Mouse (Mus musculus): ENCODE results near the gene Dll1. TPM values are rescaled to one million over a fixed set of nuclear protein-coding genes. Genes with fewer than 3 reads are reported as not detected.
A peak's percentile ranks its signal among the peaks of the same experiment; 100 is the strongest.

Dll1 gene
- polyA plus RNA-seq, 1 experiment from 2014 or later: 83.5 TPM

GRCm38 (mm10) chr17:15354006-15354405 is 22.7 kb downstream of the Dll1 start:
- 88% methylated on average over 2 of the region's 2 CpGs for WGBS
- no peak for ATAC-seq (ENCODE audit: low FRiP score, low read depth)

GRCm38 (mm10) chr17:15352869-15353610 is 23.6 kb downstream of the Dll1 start:
- no peaks in the 10 kb centered on the region for H3K9me3 ChIP-seq
- 77% methylated on average over 10 of the region's 10 CpGs for WGBS
- H3K4me2 ChIP-seq (replicated peaks): no peak overlapping the region

More at GRCm38 (mm10) chr17:15354006-15354405, 22.7 kb downstream of the Dll1 start:
- Histone ChIP-seq H3K36me3 (no peaks in the 10 kb centered on the region), H3K27ac (replicated peaks) (no peak overlapping the region), H3K4me2 (replicated peaks) (no peak overlapping the region), H3K27me3 (0 out of 2 replicates have a peak, but pooled peaks cover 3% of the 10 kb centered on the region), H3K4me1 (no peaks in the 10 kb centered on the region), H3K9me3 (no peaks in the 10 kb centered on the region), H3K9ac (replicated peaks) (no peak overlapping the region), H3K4me3 (no peak overlapping the region)

DNA sequence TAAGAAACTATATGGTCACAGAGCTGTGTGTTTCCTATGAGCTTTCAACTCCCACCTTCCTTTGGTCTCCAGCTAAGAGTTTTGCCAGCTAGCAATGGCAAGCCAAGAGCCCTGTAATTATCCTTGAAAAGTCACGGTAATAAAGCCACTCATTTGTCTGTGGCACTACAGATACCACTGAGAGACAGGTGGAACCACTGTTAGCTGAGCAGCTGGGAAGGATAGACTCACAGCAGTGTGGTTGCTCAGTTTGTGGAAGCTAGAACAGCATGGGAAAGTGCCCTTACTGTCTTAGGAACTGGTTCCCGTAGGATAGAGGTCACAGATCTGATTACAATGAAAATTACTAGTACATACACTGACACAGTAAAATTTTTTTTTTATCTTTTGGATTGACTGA is 26.5 kb downstream of the Dll1 start:
- no peak overlapping the region for H3K4me3 ChIP-seq
- ATAC-seq (ENCODE audit: low FRiP score, low read depth): no peak
- no peaks in the 10 kb centered on the region for H3K9me3 ChIP-seq
- H3K4me2 ChIP-seq (replicated peaks): no peak overlapping the region
- no peak overlapping the region for H3K27ac ChIP-seq (replicated peaks)
- WGBS: 81% methylated on average over 2 of the region's 2 CpGs
- H3K9ac ChIP-seq (replicated peaks): no peak overlapping the region
- no peaks in the 10 kb centered on the region for H3K4me1 ChIP-seq
- H3K27me3 ChIP-seq: no peaks in the 10 kb centered on the region; the same call in 1 of the 2 replicates
- H3K36me3 ChIP-seq: no peaks in the 10 kb centered on the region

More at GRCm38 (mm10) chr17:15352869-15353610, 23.6 kb downstream of the Dll1 start:
- no peak for ATAC-seq (ENCODE audit: low FRiP score, low read depth)
- H3K36me3 ChIP-seq: no peaks in the 10 kb centered on the region
- no peak overlapping the region for H3K27ac ChIP-seq (replicated peaks)
- H3K27me3 ChIP-seq: 0 out of 2 replicates have a peak, but pooled peaks cover 3% of the 10 kb centered on the region
- no peaks in the 10 kb centered on the region for H3K4me1 ChIP-seq
- H3K9ac ChIP-seq (replicated peaks): no peak overlapping the region
- H3K4me3 ChIP-seq: no peak overlapping the region

- Histone ChIP-seq H3K4me1 (peaks cover 18% of the 10 kb centered on the region), H3K27me3 (no peaks in the 10 kb centered on the region; the same call in 1 of the 2 replicates), H3K27ac (replicated peaks) (peak overlapping the region; percentile 49), H3K4me3 (no peak overlapping the region), H3K9me3 (no peaks in the 10 kb centered on the region), H3K9ac (replicated peaks) (no peak overlapping the region), H3K4me2 (replicated peaks) (peak overlapping the region; percentile 45), H3K36me3 (no peaks in the 10 kb centered on the region)
- ATAC-seq (ENCODE audit: low FRiP score, low read depth): peak; percentile 97
- 23% methylated on average over 14 of the region's 14 CpGs for WGBS
Observed at GRCm38 (mm10) chr17:15343071-15343822, 33.4 kb downstream of the Dll1 start.

GRCm38 (mm10) chr17:15337906-15338305 is 38.8 kb downstream of the Dll1 start:
- Histone ChIP-seq H3K27ac (replicated peaks) (no peak overlapping the region), H3K9ac (replicated peaks) (no peak overlapping the region), H3K9me3 (no peaks in the 10 kb centered on the region), H3K36me3 (no peaks in the 10 kb centered on the region), H3K4me3 (no peak overlapping the region), H3K4me1 (peaks cover 6% of the 10 kb centered on the region), H3K27me3 (no peaks in the 10 kb centered on the region), H3K4me2 (replicated peaks) (no peak overlapping the region)
- ATAC-seq (ENCODE audit: low FRiP score, low read depth): no peak
- 91% methylated on average over 1 of the region's 1 CpGs for WGBS

- H3K36me3 ChIP-seq: no peaks in the 10 kb centered on the region
- no peak overlapping the region for H3K9ac ChIP-seq (replicated peaks)
- no peak overlapping the region for H3K27ac ChIP-seq (replicated peaks)
- H3K9me3 ChIP-seq: no peaks in the 10 kb centered on the region
- H3K4me1 ChIP-seq: no peaks in the 10 kb centered on the region
- no peak overlapping the region for H3K4me2 ChIP-seq (replicated peaks)
- H3K4me3 ChIP-seq: no peak overlapping the region
- ATAC-seq (ENCODE audit: low FRiP score, low read depth): no peak
- no peaks in the 10 kb centered on the region for H3K27me3 ChIP-seq
- WGBS: 86% methylated on average over 10 of the region's 10 CpGs
Observed at GRCm38 (mm10) chr17:15329740-15330318, 46.8 kb downstream of the Dll1 start.

DNA sequence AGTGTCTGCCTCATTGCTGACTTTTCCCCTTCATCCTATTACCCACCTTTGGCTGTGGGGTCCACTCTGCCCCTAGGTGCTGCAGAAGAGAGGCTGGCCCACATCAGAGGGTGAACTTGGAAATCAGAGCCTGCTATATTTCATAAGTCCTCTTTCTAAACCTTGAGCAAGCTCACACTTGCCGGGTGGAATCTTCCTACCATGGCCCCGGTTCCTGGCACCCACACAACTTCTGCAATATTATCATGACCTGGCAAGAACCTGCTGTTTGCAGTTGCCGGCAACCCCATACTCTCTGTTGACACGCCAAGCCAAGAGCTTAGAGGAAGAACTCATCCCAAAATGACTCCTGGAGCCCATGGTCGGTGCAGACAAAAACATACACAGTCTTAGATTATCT is 49.6 kb downstream of the Dll1 start:
- no peaks in the 10 kb centered on the region for H3K9me3 ChIP-seq
- WGBS: 87% methylated on average over 5 of the region's 5 CpGs
- no peak for ATAC-seq (ENCODE audit: low FRiP score, low read depth)
- no peak overlapping the region for H3K27ac ChIP-seq (replicated peaks)
- H3K9ac ChIP-seq (replicated peaks): no peak overlapping the region
- H3K4me3 ChIP-seq: no peak overlapping the region
- no peaks in the 10 kb centered on the region for H3K36me3 ChIP-seq
- H3K27me3 ChIP-seq: no peaks in the 10 kb centered on the region
- no peak overlapping the region for H3K4me2 ChIP-seq (replicated peaks)
- peaks cover 7% of the 10 kb centered on the region; the same call in 1 of the 2 replicates for H3K4me1 ChIP-seq

DNA sequence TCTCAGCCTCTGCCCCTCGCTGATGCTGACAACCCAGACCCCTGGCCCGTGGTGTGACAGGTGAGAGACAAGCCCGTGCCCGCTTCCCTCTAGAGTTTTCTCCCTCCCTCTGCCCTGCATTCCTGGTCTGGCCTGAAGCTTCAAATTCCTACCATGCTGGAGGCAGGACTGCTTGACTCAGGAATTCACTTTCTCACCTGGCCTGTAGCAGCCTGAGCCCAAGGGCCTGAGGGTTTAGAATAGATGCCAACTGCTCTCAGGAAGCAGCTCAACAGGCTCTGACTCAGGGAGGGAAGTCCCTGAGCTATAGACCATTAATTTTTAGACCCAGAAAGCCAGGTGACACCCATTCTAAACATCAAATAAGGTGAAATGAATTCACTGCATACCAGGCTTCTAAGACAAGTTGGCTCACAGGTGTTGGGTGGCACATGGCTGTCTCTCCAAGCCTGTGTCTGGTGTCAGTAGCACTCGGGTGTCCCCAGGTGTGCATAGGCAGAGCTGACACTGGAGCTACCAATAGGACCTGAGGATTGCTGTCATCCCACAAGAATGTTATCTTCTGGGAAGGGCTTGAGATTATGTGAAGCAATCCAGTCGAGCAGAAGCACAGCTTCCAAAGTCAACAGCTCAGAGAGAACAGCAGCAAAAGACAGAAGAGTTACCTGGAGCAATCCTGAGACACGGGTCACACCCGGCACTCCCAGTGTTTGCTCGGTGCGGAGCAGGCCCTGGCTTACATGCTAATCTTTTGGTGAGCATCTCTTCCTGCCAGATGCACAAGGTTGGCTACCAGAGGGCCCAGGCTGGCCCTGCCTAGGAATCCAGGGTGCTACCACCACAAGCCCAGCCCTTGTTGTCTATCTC is 50.5 kb downstream of the Dll1 start:
- Histone ChIP-seq H3K4me2 (replicated peaks) (no peak overlapping the region), H3K36me3 (no peaks in the 10 kb centered on the region), H3K27ac (replicated peaks) (no peak overlapping the region), H3K4me1 (peaks cover 7% of the 10 kb centered on the region; the same call in 1 of the 2 replicates), H3K9me3 (no peaks in the 10 kb centered on the region), H3K27me3 (no peaks in the 10 kb centered on the region), H3K9ac (replicated peaks) (no peak overlapping the region), H3K4me3 (no peak overlapping the region)
- WGBS: 80% methylated on average over 10 of the region's 10 CpGs
- no peak for ATAC-seq (ENCODE audit: low FRiP score, low read depth)

- Histone ChIP-seq H3K9me3 (no peaks in the 10 kb centered on the region), H3K9ac (replicated peaks) (no peak overlapping the region), H3K4me2 (replicated peaks) (no peak overlapping the region), H3K4me1 (peaks cover 7% of the 10 kb centered on the region; the same call in 1 of the 2 replicates), H3K27ac (replicated peaks) (no peak overlapping the region), H3K4me3 (no peak overlapping the region), H3K36me3 (no peaks in the 10 kb centered on the region), H3K27me3 (no peaks in the 10 kb centered on the region)
- ATAC-seq (ENCODE audit: low FRiP score, low read depth): peak; percentile 58; the same call in 1 of the 2 replicates
- WGBS: 75% methylated on average over 9 of the region's 9 CpGs
Observed at GRCm38 (mm10) chr17:15323191-15323834, 53.4 kb downstream of the Dll1 start.

Data from midbrain, embryonic 12.5 days (tissue).